Mouse (Mus musculus) cerebellum, adult (tissue): Measurements from ENCODE around the gene Nus1.

Experiments
- ATAC-seq: cut with Nextera tagmentation; 2 replicates; pipeline ENCODE4 v1.9.2; 2017; ENCODE audit warnings: mild to moderate bottlenecking, moderate library complexity, mixed read lengths; ENCODE audit not compliant: insufficient number of reproducible peaks, low FRiP score, low TSS enrichment

The Nus1 gene

GRCm38 (mm10) chr10:52416458-52416857, 889 bp upstream of the Nus1 start:
- no peak for ATAC-seq

- ATAC-seq, result no peak; the same call in 1 of the 2 replicates
These were observed 882 bp downstream of the Nus1 start for GRCm38 (mm10) chr10:52417998-52418860.

- no peak for ATAC-seq
These were observed 1.6 kb downstream of the Nus1 start for GRCm38 (mm10) chr10:52418931-52419330.

GRCm38 (mm10) chr10:52419402-52419801, 2.1 kb downstream of the Nus1 start:
- no peak for ATAC-seq

- ATAC-seq, result no peak
These were observed 3.2 kb downstream of the Nus1 start for GRCm38 (mm10) chr10:52420526-52420925.

GRCm38 (mm10) chr10:52421716-52422115, 4.4 kb downstream of the Nus1 start:
- no peak for ATAC-seq

GRCm38 (mm10) chr10:52423097-52423496, 5.8 kb downstream of the Nus1 start:
- ATAC-seq, result no peak

- no peak for ATAC-seq
These were observed 9.1 kb downstream of the Nus1 start for GRCm38 (mm10) chr10:52426314-52426980.

- ATAC-seq, result no peak
These were observed 10.5 kb downstream of the Nus1 start for GRCm38 (mm10) chr10:52427634-52428415.

- no peak for ATAC-seq
These were observed 13.6 kb downstream of the Nus1 start for GRCm38 (mm10) chr10:52430953-52431352.

- ATAC-seq, result no peak
These were observed 17.5 kb downstream of the Nus1 start for GRCm38 (mm10) chr10:52434836-52435235.

GRCm38 (mm10) chr10:52460614-52461013, 43.3 kb downstream of the Nus1 start:
- ATAC-seq, result no peak

GRCm38 (mm10) chr10:52463941-52464739, 46.8 kb downstream of the Nus1 start:
- ATAC-seq, result no peak

GRCm38 (mm10) chr10:52471520-52471919, 54.2 kb downstream of the Nus1 start:
- ATAC-seq, result no peak
